Mouse (Mus musculus): ENCODE measurements at regions not wholly inside any gene's neighbourhood (a gene's known extent, or its start where the extent isn't known, plus 50 kb on each side); places are given as distances from the start of the nearest gene placed in this dataset.

GRCm38 (mm10) chr8:35877581-35877980, 112.0 kb downstream of the Gm19410 start:
- Histone ChIP-seq H3K4me3 (replicated peaks) (no peak overlapping the region), H3K9ac (no peak overlapping the region), H3K36me3 (no peaks in the 10 kb centered on the region), H3K27ac (no peak overlapping the region), H3K4me1 (replicated peaks) (no peaks in the 10 kb centered on the region), H3K4me2 (no peak overlapping the region), H3K27me3 (no peaks in the 10 kb centered on the region), H3K9me3 (replicated peaks) (no peaks in the 10 kb centered on the region)
- no peak for DNase-seq
- WGBS (ENCODE audit: insufficient replicate concordance), result 72% methylated on average over 2 of the region's 2 CpGs
- ATAC-seq (ENCODE audit: low read depth), result no peak

GRCm38 (mm10) chr8:35881810-35882209, 116.2 kb downstream of the Gm19410 start:
- Histone ChIP-seq H3K4me1 (replicated peaks) (no peaks in the 10 kb centered on the region), H3K36me3 (no peaks in the 10 kb centered on the region), H3K27ac (no peak overlapping the region), H3K9me3 (replicated peaks) (no peaks in the 10 kb centered on the region), H3K4me2 (no peak overlapping the region), H3K9ac (no peak overlapping the region), H3K27me3 (no peaks in the 10 kb centered on the region), H3K4me3 (replicated peaks) (no peak overlapping the region)
- DNase-seq, result no peak
- 45% methylated on average over 5 of the region's 5 CpGs for WGBS (ENCODE audit: insufficient replicate concordance)
- no peak for ATAC-seq (ENCODE audit: low read depth)

- DNase-seq (no peak), ATAC-seq (ENCODE audit: low read depth) (no peak)
- H3K4me3 ChIP-seq (replicated peaks), result no peak overlapping the region
- no peak overlapping the region for H3K27ac ChIP-seq
- H3K27me3 ChIP-seq, result no peaks in the 10 kb centered on the region
- no peak overlapping the region for H3K9ac ChIP-seq
- no peaks in the 10 kb centered on the region for H3K9me3 ChIP-seq (replicated peaks)
- H3K36me3 ChIP-seq, result no peaks in the 10 kb centered on the region
- no peak overlapping the region for H3K4me2 ChIP-seq
- WGBS (ENCODE audit: insufficient replicate concordance), result 35% methylated on average over 12 of the region's 12 CpGs
- no peaks in the 10 kb centered on the region for H3K4me1 ChIP-seq (replicated peaks)
Measured at GRCm38 (mm10) chr8:35882638-35883455, 117.3 kb downstream of the Gm19410 start.

GRCm38 (mm10) chr8:35883456-35883780, 117.8 kb downstream of the Gm19410 start:
- Histone ChIP-seq H3K4me2 (no peak overlapping the region), H3K27ac (no peak overlapping the region), H3K9ac (no peak overlapping the region), H3K4me1 (replicated peaks) (no peaks in the 10 kb centered on the region), H3K36me3 (no peaks in the 10 kb centered on the region), H3K9me3 (replicated peaks) (no peaks in the 10 kb centered on the region), H3K27me3 (no peaks in the 10 kb centered on the region), H3K4me3 (replicated peaks) (no peak overlapping the region)
- ATAC-seq (ENCODE audit: low read depth), result no peak
- 68% methylated on average over 1 of the region's 1 CpGs for WGBS (ENCODE audit: insufficient replicate concordance)
- no peak for DNase-seq

GRCm38 (mm10) chr8:35884545-35884944, 119.0 kb downstream of the Gm19410 start:
- H3K9ac ChIP-seq, result no peak overlapping the region
- no peak overlapping the region for H3K27ac ChIP-seq
- no peaks in the 10 kb centered on the region for H3K36me3 ChIP-seq
- H3K9me3 ChIP-seq (replicated peaks), result no peaks in the 10 kb centered on the region
- DNase-seq, result no peak
- no peaks in the 10 kb centered on the region for H3K27me3 ChIP-seq
- no peak overlapping the region for H3K4me3 ChIP-seq (replicated peaks)
- no peak for ATAC-seq (ENCODE audit: low read depth)
- 59% methylated on average over 6 of the region's 6 CpGs for WGBS (ENCODE audit: insufficient replicate concordance)
- H3K4me2 ChIP-seq, result no peak overlapping the region
- no peaks in the 10 kb centered on the region for H3K4me1 ChIP-seq (replicated peaks)

GRCm38 (mm10) chr8:35890083-35890482, 124.5 kb downstream of the Gm19410 start:
- no peaks in the 10 kb centered on the region for H3K36me3 ChIP-seq
- 23% methylated on average over 4 of the region's 4 CpGs for WGBS (ENCODE audit: insufficient replicate concordance)

GRCm38 (mm10) chr8:35891769-35892168, 126.2 kb downstream of the Gm19410 start:
- no peak for DNase-seq
- 54% methylated on average over 6 of the region's 6 CpGs for WGBS (ENCODE audit: insufficient replicate concordance)
- ATAC-seq (ENCODE audit: low read depth), result no peak

More at GRCm38 (mm10) chr8:35890083-35890482, 124.5 kb downstream of the Gm19410 start:
- DNase-seq, result no peak
- Histone ChIP-seq H3K9me3 (replicated peaks) (no peaks in the 10 kb centered on the region), H3K27ac (no peak overlapping the region), H3K9ac (no peak overlapping the region), H3K27me3 (no peaks in the 10 kb centered on the region), H3K4me2 (no peak overlapping the region), H3K4me3 (replicated peaks) (no peak overlapping the region), H3K4me1 (replicated peaks) (no peaks in the 10 kb centered on the region)
- ATAC-seq (ENCODE audit: low read depth), result no peak

GRCm38 (mm10) chr8:35898493-35898892, 132.9 kb downstream of the Gm19410 start:
- WGBS (ENCODE audit: insufficient replicate concordance), result 43% methylated on average over 3 of the region's 3 CpGs
- Histone ChIP-seq H3K36me3 (no peaks in the 10 kb centered on the region), H3K4me3 (replicated peaks) (no peak overlapping the region), H3K9ac (no peak overlapping the region), H3K9me3 (replicated peaks) (no peaks in the 10 kb centered on the region), H3K4me2 (no peak overlapping the region), H3K27me3 (no peaks in the 10 kb centered on the region), H3K27ac (no peak overlapping the region), H3K4me1 (replicated peaks) (no peaks in the 10 kb centered on the region)
- no peak for ATAC-seq (ENCODE audit: low read depth)
- no peak for DNase-seq

More at GRCm38 (mm10) chr8:35891769-35892168, 126.2 kb downstream of the Gm19410 start:
- H3K4me1 ChIP-seq (replicated peaks), result no peaks in the 10 kb centered on the region
- H3K4me2 ChIP-seq, result no peak overlapping the region
- no peak overlapping the region for H3K4me3 ChIP-seq (replicated peaks)
- no peaks in the 10 kb centered on the region for H3K27me3 ChIP-seq
- no peaks in the 10 kb centered on the region for H3K36me3 ChIP-seq
- no peaks in the 10 kb centered on the region for H3K9me3 ChIP-seq (replicated peaks)
- H3K9ac ChIP-seq, result no peak overlapping the region
- H3K27ac ChIP-seq, result no peak overlapping the region

- Histone ChIP-seq H3K27me3 (no peaks in the 10 kb centered on the region), H3K36me3 (no peaks in the 10 kb centered on the region), H3K4me3 (replicated peaks) (no peak overlapping the region), H3K27ac (no peak overlapping the region), H3K9me3 (replicated peaks) (no peaks in the 10 kb centered on the region), H3K9ac (no peak overlapping the region), H3K4me2 (no peak overlapping the region), H3K4me1 (replicated peaks) (no peaks in the 10 kb centered on the region)
- ATAC-seq (ENCODE audit: low read depth) (no peak), DNase-seq (no peak)
- 71% methylated on average over 7 of the region's 7 CpGs for WGBS (ENCODE audit: insufficient replicate concordance)
Measured at GRCm38 (mm10) chr8:35901490-35901889, 135.9 kb downstream of the Gm19410 start.

GRCm38 (mm10) chr8:35904711-35905450, 139.3 kb downstream of the Gm19410 start:
- Histone ChIP-seq H3K4me2 (no peak overlapping the region), H3K27ac (no peak overlapping the region), H3K9me3 (replicated peaks) (no peaks in the 10 kb centered on the region), H3K4me3 (replicated peaks) (no peak overlapping the region), H3K4me1 (replicated peaks) (no peaks in the 10 kb centered on the region), H3K9ac (no peak overlapping the region), H3K27me3 (no peaks in the 10 kb centered on the region), H3K36me3 (no peaks in the 10 kb centered on the region)
- no peak for DNase-seq
- 69% methylated on average over 7 of the region's 7 CpGs for WGBS (ENCODE audit: insufficient replicate concordance)
- no peak for ATAC-seq (ENCODE audit: low read depth)

GRCm38 (mm10) chr8:35907998-35908397, 142.4 kb downstream of the Gm19410 start:
- H3K27me3 ChIP-seq, result no peaks in the 10 kb centered on the region
- H3K27ac ChIP-seq, result no peak overlapping the region
- ATAC-seq (ENCODE audit: low read depth), result no peak
- 57% methylated on average over 2 of the region's 2 CpGs for WGBS (ENCODE audit: insufficient replicate concordance)
- no peak overlapping the region for H3K9ac ChIP-seq
- H3K4me1 ChIP-seq (replicated peaks), result peaks cover 6% of the 10 kb centered on the region; the same call in 1 of the 2 replicates
- no peak overlapping the region for H3K4me3 ChIP-seq (replicated peaks)
- H3K9me3 ChIP-seq (replicated peaks), result no peaks in the 10 kb centered on the region
- no peak for DNase-seq
- H3K4me2 ChIP-seq, result no peak overlapping the region
- H3K36me3 ChIP-seq, result no peaks in the 10 kb centered on the region

- no peak for ATAC-seq (ENCODE audit: low read depth)
- Histone ChIP-seq H3K27ac (no peak overlapping the region), H3K9ac (no peak overlapping the region), H3K36me3 (no peaks in the 10 kb centered on the region), H3K4me1 (replicated peaks) (peaks cover 13% of the 10 kb centered on the region), H3K4me2 (no peak overlapping the region), H3K4me3 (replicated peaks) (no peak overlapping the region), H3K27me3 (no peaks in the 10 kb centered on the region), H3K9me3 (replicated peaks) (no peaks in the 10 kb centered on the region)
- DNase-seq, result no peak
- WGBS (ENCODE audit: insufficient replicate concordance), result 58% methylated on average over 9 of the region's 9 CpGs
Measured at GRCm38 (mm10) chr8:35912264-35912663, 146.7 kb downstream of the Gm19410 start.
